Mouse (Mus musculus): ENCODE data around the gene Bmp10. TPM values are rescaled to one million over a fixed set of nuclear protein-coding genes. Genes with fewer than 3 reads are reported as not detected.

Gene Bmp10
- polyA plus RNA-seq, 1 experiment from 2014 or later = not detected

Other genes starting within 250 kb of the Bmp10 start
- 2.8 and 4.0 TPM in 2 replicates for gene Antxr1, start 93.2 kb upstream of the Bmp10 start, polyA plus RNA-seq (2016; fragmentation: Nextera tagmentation; extraction: Ambion mirVana)
- not detected in 2 replicates for gene Gkn1, start 78.1 kb upstream of the Bmp10 start, polyA plus RNA-seq (2016; fragmentation: Nextera tagmentation; extraction: Ambion mirVana)
- gene Gkn2, start 55.6 kb upstream of the Bmp10 start, polyA plus RNA-seq (2016; fragmentation: Nextera tagmentation; extraction: Ambion mirVana) = not detected in 2 replicates
- gene Gkn3, start 40.1 kb upstream of the Bmp10 start, polyA plus RNA-seq (2016; fragmentation: Nextera tagmentation; extraction: Ambion mirVana) = not detected in 2 replicates
- 2.3 and 3.6 TPM in 2 replicates for gene Arhgap25, start 104.3 kb downstream of the Bmp10 start, polyA plus RNA-seq (2016; fragmentation: Nextera tagmentation; extraction: Ambion mirVana)
- 1.9 and 3.6 TPM in 2 replicates for gene Prokr1, start 161.7 kb downstream of the Bmp10 start, polyA plus RNA-seq (2016; fragmentation: Nextera tagmentation; extraction: Ambion mirVana)
- 13.4 and 14.8 TPM in 2 replicates for gene Aplf, start 243.2 kb downstream of the Bmp10 start, polyA plus RNA-seq (2016; fragmentation: Nextera tagmentation; extraction: Ambion mirVana)